Mouse (Mus musculus) kidney, postnatal 4 days (tissue): ENCODE data around the gene Tlr5.
A peak's percentile ranks its signal among the peaks of the same experiment; 100 is the strongest.

Source experiments
- DNase-seq, 2 experiments: peaks; one replicate each; pipeline ENCODE4 v3.0.0; 2021; ENCODE audit warnings: mixed read lengths in 2 of 2

The Tlr5 gene

GRCm38 (mm10) chr1:182991002-182991778, 36.6 kb downstream of the Tlr5 start:
- DNase-seq = peak; percentile 76 to 81
